Mouse (Mus musculus) heart, embryonic 12.5 days (tissue): ENCODE results near the gene Mipep. TPM values are rescaled to one million over a fixed set of nuclear protein-coding genes. Genes with fewer than 3 reads are reported as not detected.

Experiments used
- ATAC-seq: fragments of 200-750 bp; cut with Nextera tagmentation; 2 replicates; pipeline ENCODE4 v1.8.0; 2017; ENCODE audit warnings: moderate TSS enrichment, moderate library complexity; ENCODE audit not compliant: insufficient number of reproducible peaks, low FRiP score
- H3K27ac ChIP-seq: fragments of 300-500 bp; sonication (generic); 2 replicates; pipeline ENCODE4 v1.5.1; 2016; ENCODE audit warnings: mild to moderate bottlenecking, moderate library complexity; ENCODE audit not compliant: poor library complexity, severe bottlenecking
- H3K27me3 ChIP-seq: fragments of 300-500 bp; sonication (generic); replicated peaks from 2 replicates; pipeline ENCODE4 v1.6.1; 2016; ENCODE audit warnings: mild to moderate bottlenecking, moderate library complexity
- H3K36me3 ChIP-seq: fragments of 300-500 bp; sonication (generic); 2 replicates; pipeline ENCODE4 v1.6.1; 2016; ENCODE audit warnings: mild to moderate bottlenecking, moderate library complexity
- H3K4me1 ChIP-seq: fragments of 300-500 bp; sonication (generic); replicated peaks from 2 replicates; pipeline ENCODE4 v1.6.1; 2016; ENCODE audit warnings: mild to moderate bottlenecking
- H3K4me2 ChIP-seq: fragments of 300-500 bp; sonication (generic); 2 replicates; pipeline ENCODE4 v1.6.1; 2016; ENCODE audit warnings: mild to moderate bottlenecking, moderate library complexity
- H3K4me3 ChIP-seq: fragments of 300-500 bp; sonication (generic); 2 replicates; pipeline ENCODE4 v1.5.1; 2016; ENCODE audit warnings: mild to moderate bottlenecking
- H3K9ac ChIP-seq: fragments of 300-500 bp; sonication (generic); 2 replicates; pipeline ENCODE4 v1.6.1; 2016; ENCODE audit warnings: mild to moderate bottlenecking, moderate library complexity
- H3K9me3 ChIP-seq: fragments of 300-500 bp; sonication (generic); replicated peaks from 2 replicates; pipeline ENCODE4 v1.6.1; 2016; ENCODE audit warnings: mild to moderate bottlenecking, moderate library complexity
- WGBS: fragments of 180-500 bp; shearing (Covaris S2); methylation state at CpG from one replicate; pipeline ENCODE4 v1.1.7; 2016; 5-methylcytosine and 5-hydroxymethylcytosine counted together
- polyA plus RNA-seq: library from polyadenylated mRNA; unstranded; fragments of >200 nt; fragmentation: Nextera tagmentation; extraction: Ambion mirVana; gene quantifications from 2 replicates; pipeline ENCODE4 v1.2.1, GENCODE M21; 2016

Gene Mipep
- 29.5 and 31.4 TPM in 2 replicates for polyA plus RNA-seq

DNA sequence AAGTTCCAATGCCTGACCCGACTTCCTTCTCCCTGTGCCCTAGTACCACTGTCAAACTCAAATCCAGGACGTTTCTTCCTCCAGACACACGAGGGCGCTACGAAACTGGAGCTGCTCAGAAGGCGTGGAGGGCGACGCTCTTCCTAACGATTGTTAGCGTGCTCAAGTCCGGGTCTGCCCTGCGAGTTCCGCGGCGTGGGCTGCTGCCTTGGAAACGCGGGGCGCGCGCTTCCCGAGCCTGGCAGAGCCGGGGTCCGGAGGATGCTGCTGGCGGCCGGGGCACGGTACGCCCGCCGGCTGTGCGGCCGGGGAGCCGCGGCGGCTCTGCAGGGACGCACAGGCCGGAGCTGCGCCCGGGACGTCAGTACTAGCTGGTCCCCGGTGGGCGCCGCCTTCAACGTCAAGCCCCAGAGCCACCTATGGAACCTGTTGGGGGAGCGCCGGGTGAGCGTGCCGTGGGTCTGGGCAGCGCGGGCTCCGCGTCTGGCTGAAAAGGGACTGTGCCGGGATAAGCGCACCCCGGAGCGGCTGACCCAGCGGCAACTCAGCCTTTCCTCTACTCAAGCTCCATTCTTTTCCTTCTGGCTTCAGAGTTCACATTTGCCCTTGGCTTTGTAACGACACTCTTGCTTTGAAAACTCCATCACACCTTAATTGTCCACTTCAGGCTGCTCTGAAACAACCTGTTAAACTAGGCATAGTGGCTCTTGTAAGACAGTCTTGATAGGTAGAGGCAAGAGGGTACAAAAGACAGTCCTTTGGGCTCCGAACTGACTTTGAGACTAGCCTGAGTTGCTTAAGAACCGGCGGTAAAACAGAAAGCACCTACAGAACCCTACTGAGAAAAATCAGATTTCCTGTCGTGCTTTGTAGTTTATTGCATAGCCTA lies at the start of gene Mipep:
Mipep (plus strand) TSS at position 147 of the 889 bp plus-strand sequence.
- Histone ChIP-seq H3K36me3 (peaks cover 11% of the 10 kb centered on the region), H3K9ac (peak within 1 kb of the TSS; percentile 89), H3K4me1 (peaks cover 4% of the 10 kb centered on the region), H3K9me3 (no peaks in the 10 kb centered on the region), H3K4me2 (peak within 1 kb of the TSS; percentile 92), H3K4me3 (peak within 1 kb of the TSS; percentile 88), H3K27ac (peak within 1 kb of the TSS; percentile 39; the same call in 1 of the 2 replicates), H3K27me3 (no peaks in the 10 kb centered on the region)
- under 1% methylated on average over 61 of the region's 61 CpGs for WGBS
- peak; percentile 76 for ATAC-seq

DNA sequence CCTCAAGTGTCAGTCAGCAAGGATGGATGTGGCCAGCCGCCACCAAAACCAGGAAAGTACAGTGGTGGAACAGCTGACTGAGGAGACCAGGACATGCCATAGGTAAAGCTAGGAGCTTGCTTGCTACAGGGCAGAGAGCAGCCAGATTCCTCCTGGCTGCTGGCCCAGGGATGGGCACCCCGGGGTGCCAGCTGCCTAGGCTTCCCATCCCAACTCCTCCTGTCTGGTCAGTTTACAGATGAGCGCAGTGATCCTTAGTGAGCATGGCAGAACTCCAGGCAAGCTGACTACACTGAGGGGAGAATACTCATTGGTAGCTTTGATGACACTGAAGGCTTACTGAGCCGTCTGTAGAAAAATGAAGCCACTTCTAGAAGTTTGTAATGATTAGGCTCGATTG lies 49.2 kb upstream of the Mipep start:
- H3K4me3 ChIP-seq, result peak overlapping the region; percentile 51; the same call in 1 of the 2 replicates
- H3K9ac ChIP-seq, result peak overlapping the region; percentile 73
- no peaks in the 10 kb centered on the region for H3K36me3 ChIP-seq
- H3K27ac ChIP-seq, result peak overlapping the region; percentile 98
- H3K9me3 ChIP-seq, result no peaks in the 10 kb centered on the region
- H3K4me2 ChIP-seq, result peak overlapping the region; percentile 73
- ATAC-seq, result no peak
- 47% methylated on average over 5 of the region's 5 CpGs for WGBS
- peaks cover 78% of the 10 kb centered on the region for H3K4me1 ChIP-seq
- no peaks in the 10 kb centered on the region for H3K27me3 ChIP-seq

DNA sequence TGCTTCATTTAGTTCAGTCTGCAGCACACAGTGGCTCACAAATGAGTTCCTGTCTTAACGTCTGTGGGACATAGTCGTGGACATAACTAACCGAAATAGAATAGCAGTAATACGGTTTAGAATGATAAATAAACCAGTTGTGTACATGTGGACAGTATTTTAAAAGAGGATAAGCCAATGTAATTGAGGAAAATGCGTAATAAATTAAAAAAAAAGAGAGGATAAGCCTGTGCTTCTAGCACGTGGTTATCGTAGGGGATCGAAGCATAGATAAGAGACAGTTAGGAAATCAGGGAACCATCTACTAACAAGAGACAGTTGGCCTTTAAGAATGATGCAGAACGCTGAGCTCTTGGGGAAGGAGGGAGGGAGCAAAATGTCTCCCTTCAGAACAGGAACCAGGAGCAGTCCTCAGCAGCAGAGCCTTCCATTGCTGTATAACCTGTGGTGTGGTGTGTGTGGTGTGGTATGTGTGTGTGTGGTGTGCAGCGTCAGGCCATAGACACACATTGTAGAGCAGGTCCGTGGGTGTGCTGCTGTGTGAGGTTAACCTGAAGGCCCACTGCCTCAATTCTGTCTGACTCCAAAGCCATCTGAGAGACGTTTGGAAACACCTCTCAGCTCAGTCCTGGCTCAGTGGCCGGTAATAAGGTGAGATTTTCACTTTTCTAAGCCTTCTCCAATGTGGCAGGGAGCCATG lies 48.4 kb upstream of the Mipep start:
- Histone ChIP-seq H3K36me3 (no peaks in the 10 kb centered on the region), H3K4me3 (peak overlapping the region; percentile 18), H3K4me1 (peaks cover 86% of the 10 kb centered on the region), H3K27ac (peak overlapping the region; percentile 98), H3K9ac (peak overlapping the region; percentile 73), H3K9me3 (no peaks in the 10 kb centered on the region), H3K4me2 (peak overlapping the region; percentile 73), H3K27me3 (no peaks in the 10 kb centered on the region)
- ATAC-seq, result no peak
- WGBS, result 33% methylated on average over 13 of the region's 13 CpGs

DNA sequence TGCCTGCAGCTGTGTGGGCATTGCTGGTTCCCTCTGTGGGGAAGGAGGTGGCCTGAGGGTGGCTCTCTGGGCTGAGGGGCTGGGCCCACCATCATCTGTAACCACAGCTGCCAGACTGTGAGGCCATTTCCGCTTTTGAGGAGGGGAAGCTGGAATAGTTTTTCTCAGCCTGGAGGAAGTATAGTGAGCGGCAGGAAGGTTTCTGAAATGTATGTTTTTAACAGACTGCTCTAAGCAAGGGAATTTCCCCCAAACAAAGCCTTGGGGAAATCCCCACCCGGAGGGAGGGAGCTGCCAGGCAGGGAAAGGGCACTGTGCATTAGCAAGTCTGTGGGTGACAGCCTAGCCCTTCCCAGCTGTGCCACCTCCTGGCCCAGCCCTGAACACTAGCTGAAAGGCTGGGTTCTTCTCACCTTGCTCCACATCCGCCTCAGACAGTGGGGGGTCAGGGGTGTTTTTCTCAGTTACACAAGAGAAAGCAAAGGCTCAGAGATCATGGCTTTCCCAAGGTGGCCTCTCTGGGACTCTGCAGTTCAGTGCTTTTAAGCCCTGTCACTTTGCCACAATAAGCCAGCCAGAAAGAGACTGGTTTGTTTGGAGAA lies 47.7 kb upstream of the Mipep start:
- H3K9me3 ChIP-seq, result no peaks in the 10 kb centered on the region
- H3K36me3 ChIP-seq, result no peaks in the 10 kb centered on the region
- H3K9ac ChIP-seq, result peak overlapping the region; percentile 72
- peak; percentile 13; the same call in 1 of the 2 replicates for ATAC-seq
- peak overlapping the region; percentile 18 for H3K4me3 ChIP-seq
- H3K4me1 ChIP-seq, result peaks cover 91% of the 10 kb centered on the region
- peak overlapping the region; percentile 95 for H3K27ac ChIP-seq
- 5% methylated on average over 4 of the region's 4 CpGs for WGBS
- peak overlapping the region; percentile 73 for H3K4me2 ChIP-seq
- H3K27me3 ChIP-seq, result no peaks in the 10 kb centered on the region

DNA sequence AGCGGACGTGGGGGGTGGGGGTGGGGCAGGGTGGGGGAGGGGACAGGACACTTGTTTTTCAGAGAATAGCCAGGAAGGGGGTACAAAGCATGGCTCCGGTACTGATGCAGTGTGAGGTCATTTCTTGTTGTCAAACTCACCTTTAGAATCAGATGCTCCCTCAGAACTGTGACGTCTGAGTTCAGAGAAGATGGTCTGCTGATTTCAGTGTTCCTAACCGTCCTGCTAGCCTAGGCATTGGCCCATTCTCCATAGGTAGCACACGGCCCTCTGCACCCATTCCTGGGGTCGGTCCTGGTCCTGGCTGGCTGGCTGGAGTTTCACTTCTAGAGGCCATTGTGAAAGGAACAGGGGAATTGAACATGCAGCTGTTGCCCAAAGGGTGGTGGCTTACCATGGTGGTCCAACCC lies 47.2 kb upstream of the Mipep start:
- peak overlapping the region; percentile 73 for H3K4me2 ChIP-seq
- WGBS, result 19% methylated on average over 7 of the region's 7 CpGs
- peaks cover 91% of the 10 kb centered on the region for H3K4me1 ChIP-seq
- H3K27me3 ChIP-seq, result no peaks in the 10 kb centered on the region
- peak overlapping the region; percentile 95 for H3K27ac ChIP-seq
- ATAC-seq, result no peak
- no peaks in the 10 kb centered on the region for H3K9me3 ChIP-seq
- H3K36me3 ChIP-seq, result no peaks in the 10 kb centered on the region
- peak overlapping the region; percentile 18 for H3K4me3 ChIP-seq
- peak overlapping the region; percentile 72 for H3K9ac ChIP-seq

DNA sequence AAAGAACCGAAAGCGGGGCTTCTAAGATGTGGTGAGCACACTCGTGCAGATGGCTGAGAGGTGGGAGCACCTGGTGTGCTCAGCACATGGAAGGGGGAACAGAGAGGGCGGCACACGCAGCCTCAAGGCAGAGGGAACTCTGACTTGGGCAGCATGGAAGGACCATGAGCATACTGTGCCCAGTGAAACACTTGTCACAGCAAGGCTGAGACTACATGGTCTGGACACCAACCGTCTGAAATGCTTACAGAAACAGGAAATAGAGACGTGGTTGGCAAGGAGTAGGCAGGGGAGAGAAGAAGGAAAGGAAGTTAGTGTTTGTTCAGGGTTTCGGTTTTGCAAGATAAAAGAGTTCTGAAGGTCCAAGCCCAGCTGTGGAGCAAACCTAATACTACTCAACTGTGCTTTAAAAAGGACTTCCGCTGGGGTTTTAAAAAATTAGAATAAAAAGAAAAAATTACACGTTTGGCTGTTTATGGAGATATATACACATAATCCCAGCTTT lies 45.9 kb upstream of the Mipep start:
- no peaks in the 10 kb centered on the region for H3K27me3 ChIP-seq
- 49% methylated on average over 10 of the region's 10 CpGs for WGBS
- H3K9ac ChIP-seq, result no peak overlapping the region
- H3K4me3 ChIP-seq, result no peak overlapping the region
- H3K9me3 ChIP-seq, result no peaks in the 10 kb centered on the region
- no peak for ATAC-seq
- no peaks in the 10 kb centered on the region for H3K36me3 ChIP-seq
- peak overlapping the region; percentile 95 for H3K27ac ChIP-seq
- H3K4me1 ChIP-seq, result peaks cover 95% of the 10 kb centered on the region
- peak overlapping the region; percentile 27 for H3K4me2 ChIP-seq

DNA sequence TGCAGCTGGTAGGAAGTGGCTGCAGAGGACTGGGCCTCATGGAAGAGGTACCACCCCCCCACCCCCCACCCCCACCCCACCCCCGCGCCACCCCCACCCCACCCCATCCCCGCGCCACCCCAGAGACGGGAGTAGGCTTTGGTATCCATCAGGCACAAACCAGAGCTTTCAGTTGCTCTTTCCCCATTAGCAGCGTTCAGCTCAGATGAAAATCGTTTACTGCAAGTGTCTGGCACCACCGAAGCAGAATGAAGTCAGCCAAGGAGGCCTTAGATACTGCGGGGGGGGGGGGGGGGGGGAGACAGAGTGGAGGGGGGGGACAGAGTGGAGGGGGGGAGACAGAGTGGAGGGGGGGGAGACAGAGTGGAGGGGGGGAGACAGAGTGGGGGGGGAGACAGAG lies 45.2 kb upstream of the Mipep start:
- no peaks in the 10 kb centered on the region for H3K9me3 ChIP-seq
- peak overlapping the region; percentile 57 for H3K9ac ChIP-seq
- no peak for ATAC-seq
- no peaks in the 10 kb centered on the region for H3K27me3 ChIP-seq
- peak overlapping the region; percentile 41 for H3K4me2 ChIP-seq
- no peaks in the 10 kb centered on the region for H3K36me3 ChIP-seq
- H3K4me1 ChIP-seq, result peaks cover 95% of the 10 kb centered on the region
- H3K27ac ChIP-seq, result peak overlapping the region; percentile 95
- 15% methylated on average over 4 of the region's 9 CpGs for WGBS
- no peak overlapping the region for H3K4me3 ChIP-seq

DNA sequence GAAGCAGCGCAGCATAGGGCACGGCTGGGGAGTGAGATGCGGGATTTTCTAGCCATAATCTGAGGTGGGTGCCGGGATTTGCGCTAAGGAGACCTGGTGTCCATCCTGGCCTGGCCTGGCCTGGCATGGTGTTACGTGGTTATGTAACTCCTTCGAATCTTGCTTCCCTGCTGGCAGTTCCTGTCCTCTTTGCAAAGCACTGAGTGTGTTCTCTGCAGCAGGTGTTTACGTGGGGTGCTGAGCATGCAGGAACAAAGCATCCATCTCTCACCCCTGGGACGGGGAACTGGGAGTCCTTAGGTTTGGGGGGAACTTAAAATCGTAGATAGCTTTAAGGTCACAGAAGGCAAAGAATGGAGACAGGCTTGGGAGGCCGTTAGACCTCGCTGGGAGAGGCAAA lies 44.8 kb upstream of the Mipep start:
- H3K4me3 ChIP-seq, result no peak overlapping the region
- H3K9me3 ChIP-seq, result no peaks in the 10 kb centered on the region
- peak overlapping the region; percentile 41; the same call in 1 of the 2 replicates for H3K4me2 ChIP-seq
- 65% methylated on average over 12 of the region's 12 CpGs for WGBS
- H3K4me1 ChIP-seq, result peaks cover 95% of the 10 kb centered on the region
- H3K27me3 ChIP-seq, result no peaks in the 10 kb centered on the region
- no peaks in the 10 kb centered on the region for H3K36me3 ChIP-seq
- H3K9ac ChIP-seq, result peak overlapping the region; percentile 45
- peak overlapping the region; percentile 95 for H3K27ac ChIP-seq
- no peak for ATAC-seq

DNA sequence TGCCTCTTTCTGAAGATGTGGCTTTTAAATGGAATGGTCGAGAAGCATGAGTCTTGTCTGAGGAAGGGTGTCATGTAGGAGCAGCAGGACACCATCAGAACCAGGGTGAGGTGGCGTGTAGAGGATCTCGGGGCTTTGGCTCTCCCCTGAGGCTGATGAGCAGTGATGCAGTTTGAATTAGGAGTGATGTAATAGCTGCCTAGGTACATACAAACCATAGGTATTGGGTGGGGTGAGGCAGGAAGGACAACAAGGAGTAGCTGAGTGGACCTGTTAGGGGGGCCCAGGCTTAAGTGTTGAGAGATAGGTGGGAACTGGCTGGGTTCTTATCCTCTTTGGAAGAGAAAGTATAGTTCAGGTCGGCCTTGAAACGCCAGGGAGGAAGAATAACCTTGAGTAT lies 43.9 kb upstream of the Mipep start:
- no peak overlapping the region for H3K4me2 ChIP-seq
- H3K4me3 ChIP-seq, result no peak overlapping the region
- peak overlapping the region; percentile 95 for H3K27ac ChIP-seq
- 60% methylated on average over 5 of the region's 5 CpGs for WGBS
- peaks cover 2% of the 10 kb centered on the region for H3K36me3 ChIP-seq
- no peak for ATAC-seq
- no peaks in the 10 kb centered on the region for H3K9me3 ChIP-seq
- peaks cover 95% of the 10 kb centered on the region for H3K4me1 ChIP-seq
- peak overlapping the region; percentile 15; the same call in 1 of the 2 replicates for H3K9ac ChIP-seq
- no peaks in the 10 kb centered on the region for H3K27me3 ChIP-seq

DNA sequence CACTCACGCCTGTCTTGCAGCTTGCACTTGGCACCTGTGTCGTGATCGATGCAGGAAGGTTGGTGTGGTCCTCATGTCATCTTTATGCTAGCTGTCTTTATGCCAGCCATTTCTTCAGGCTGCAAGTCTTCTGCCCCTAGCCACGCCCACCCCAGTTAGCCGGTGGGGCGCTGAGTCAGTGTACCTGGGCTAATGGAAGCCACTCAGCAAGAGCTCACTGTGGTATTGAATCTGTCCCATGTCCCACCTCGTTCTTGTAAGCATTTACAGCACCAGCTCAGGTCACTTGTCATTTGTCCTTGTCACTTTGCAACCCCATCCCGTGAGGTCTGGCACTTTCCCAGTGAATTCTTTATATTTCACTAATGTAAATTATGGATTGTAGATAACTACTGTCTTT lies 43.3 kb upstream of the Mipep start:
- Histone ChIP-seq H3K4me3 (no peak overlapping the region), H3K27ac (peak overlapping the region; percentile 95), H3K27me3 (no peaks in the 10 kb centered on the region), H3K36me3 (peaks cover 7% of the 10 kb centered on the region), H3K4me2 (peak overlapping the region; percentile 22; the same call in 1 of the 2 replicates), H3K9me3 (no peaks in the 10 kb centered on the region), H3K9ac (peak overlapping the region; percentile 41; the same call in 1 of the 2 replicates), H3K4me1 (peaks cover 93% of the 10 kb centered on the region)
- no peak for ATAC-seq
- WGBS, result 51% methylated on average over 8 of the region's 8 CpGs
